Mouse (Mus musculus): ENCODE results near the gene Os9. TPM values are rescaled to one million over a fixed set of nuclear protein-coding genes. Genes with fewer than 3 reads are reported as not detected.
"Not testable (repeated sequence)": the region's sequence is repeated elsewhere in the genome, so short reads cannot be mapped to it uniquely, and the experiment has no call there.

Gene Os9
- total and polyA plus RNA-seq, 2 experiments from 2014 or later, result 114 to 126 TPM

DNA sequence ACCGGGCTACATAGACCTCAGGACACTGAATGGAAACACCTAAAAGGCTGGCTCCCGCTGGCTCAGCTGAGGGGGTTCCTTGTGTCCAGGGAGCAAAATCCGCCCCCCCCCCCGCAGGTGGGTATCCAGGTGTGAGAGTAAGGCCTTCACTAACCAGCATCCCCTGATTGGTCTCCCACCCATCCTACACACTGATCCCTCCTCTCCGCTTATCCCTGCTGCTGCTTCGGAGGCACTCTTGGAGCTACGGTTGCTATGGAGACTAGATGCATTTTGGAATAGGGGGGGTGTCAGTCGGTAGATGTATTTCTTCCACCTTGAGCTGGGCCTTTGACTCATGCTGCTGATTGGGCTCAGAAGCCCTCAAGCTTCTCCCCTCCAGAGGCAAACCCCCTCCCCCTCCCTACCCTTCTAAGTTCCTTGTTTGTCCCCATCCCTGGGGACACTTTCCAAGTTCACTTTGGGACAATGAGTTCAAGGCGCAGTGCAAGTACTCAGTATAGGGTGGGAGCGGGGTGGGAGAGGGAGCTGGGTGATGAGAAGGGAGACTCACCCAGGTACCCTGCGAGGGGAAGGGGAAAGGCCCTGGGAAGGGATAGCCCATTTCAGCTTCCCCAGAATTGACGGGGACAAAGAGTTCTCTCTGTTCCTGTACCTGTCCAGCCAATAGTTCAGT lies 42.8 kb downstream of the Os9 start:
- no peak; the same call in 1 of the 2 replicates for TF ChIP-seq CTCF (IDR thresholded peaks at IDR 0.05)
- Histone ChIP-seq H3K4me2 (ENCODE audit: low read depth, low read length, poor library complexity, severe bottlenecking) (peak overlapping the region; percentile 93), H3K27me3 (ENCODE audit: insufficient read depth, low read length) (no peaks in the 10 kb centered on the region), H3K9me3 (ENCODE audit: low read length) (no peaks in the 10 kb centered on the region), H3K27ac (ENCODE audit: low read depth, low read length) (peak overlapping the region; percentile 94), H3K4me3 (ENCODE audit: low read depth, low read length) (peak overlapping the region; percentile 83), H3K4me1 (ENCODE audit: insufficient read depth, low read length) (peaks cover 23% of the 10 kb centered on the region; the same call in 1 of the 2 replicates), H3K9ac (replicated peaks; ENCODE audit: low read length, poor library complexity, severe bottlenecking) (peak overlapping the region; percentile 95), H3K36me3 (ENCODE audit: insufficient read depth, low read length) (peaks cover 2% of the 10 kb centered on the region; the same call in 1 of the 2 replicates)
- DNase-seq (ENCODE audit: low spot score) (peak; percentile 77), ATAC-seq (ENCODE audit: low FRiP score) (peak; percentile 71)
- WGBS, result under 1% methylated on average over 12 of the region's 12 CpGs

DNA sequence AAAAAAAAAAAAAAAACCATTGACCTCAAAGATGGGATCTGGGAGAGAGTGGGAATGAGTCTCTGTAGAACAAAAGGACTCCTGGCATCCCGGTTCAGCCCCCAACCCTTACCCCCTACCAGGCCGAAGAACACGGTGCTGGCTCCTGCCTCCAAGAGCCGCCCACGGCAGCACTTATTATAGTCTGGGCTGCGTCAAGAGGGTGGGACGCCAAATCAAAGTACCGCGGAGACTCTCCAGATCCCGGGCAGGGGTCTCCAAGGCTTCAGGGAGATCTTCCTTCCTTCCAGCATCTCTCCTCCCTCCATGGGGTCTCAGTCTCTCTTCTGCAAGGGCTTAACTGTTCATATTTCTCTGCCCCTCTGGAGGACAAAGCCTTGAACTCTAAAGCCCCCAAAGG lies 43.4 kb downstream of the Os9 start:
- no peaks in the 10 kb centered on the region for H3K9me3 ChIP-seq (ENCODE audit: low read length)
- H3K4me1 ChIP-seq (ENCODE audit: insufficient read depth, low read length), result peaks cover 23% of the 10 kb centered on the region; the same call in 1 of the 2 replicates
- H3K36me3 ChIP-seq (ENCODE audit: insufficient read depth, low read length), result no peaks in the 10 kb centered on the region
- WGBS, result 9% methylated on average over 10 of the region's 10 CpGs
- ATAC-seq (ENCODE audit: low FRiP score), result no peak; the same call in 1 of the 2 replicates
- no peaks in the 10 kb centered on the region for H3K27me3 ChIP-seq (ENCODE audit: insufficient read depth, low read length)
- peak overlapping the region; percentile 83 for H3K4me3 ChIP-seq (ENCODE audit: low read depth, low read length)
- no peak for TF ChIP-seq CTCF (IDR thresholded peaks at IDR 0.05)
- H3K4me2 ChIP-seq (ENCODE audit: low read depth, low read length, poor library complexity, severe bottlenecking), result peak overlapping the region; percentile 93
- H3K27ac ChIP-seq (ENCODE audit: low read depth, low read length), result peak overlapping the region; percentile 94
- peak overlapping the region; percentile 95 for H3K9ac ChIP-seq (replicated peaks; ENCODE audit: low read length, poor library complexity, severe bottlenecking)
- no peak for DNase-seq (ENCODE audit: low spot score)

DNA sequence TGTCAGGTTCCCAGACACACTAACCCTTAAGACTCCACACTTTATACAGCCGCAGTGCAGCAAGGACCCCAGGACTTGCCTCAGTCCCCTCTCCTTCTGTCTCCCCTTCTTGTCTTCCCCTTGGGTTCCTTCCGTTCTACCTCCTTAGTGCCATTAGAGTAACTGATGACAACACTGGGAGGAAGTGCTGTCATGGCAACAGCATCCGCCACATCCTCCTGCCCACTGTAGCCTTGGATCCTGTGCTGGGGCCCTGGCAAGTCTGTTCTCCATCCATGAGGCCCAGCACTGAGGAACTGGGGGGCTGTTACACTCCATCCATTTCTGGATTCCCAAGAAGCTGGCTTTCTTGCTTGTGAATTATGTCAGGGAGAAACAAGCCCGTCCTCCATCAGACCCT lies 44.8 kb downstream of the Os9 start:
- Histone ChIP-seq H3K4me1 (ENCODE audit: insufficient read depth, low read length) (peaks cover 12% of the 10 kb centered on the region; the same call in 1 of the 2 replicates), H3K4me3 (ENCODE audit: low read depth, low read length) (no peak overlapping the region), H3K9ac (replicated peaks; ENCODE audit: low read length, poor library complexity, severe bottlenecking) (no peak overlapping the region), H3K27me3 (ENCODE audit: insufficient read depth, low read length) (no peaks in the 10 kb centered on the region), H3K36me3 (ENCODE audit: insufficient read depth, low read length) (no peaks in the 10 kb centered on the region), H3K9me3 (ENCODE audit: low read length) (no peaks in the 10 kb centered on the region), H3K4me2 (ENCODE audit: low read depth, low read length, poor library complexity, severe bottlenecking) (peak overlapping the region; percentile 93; the same call in 1 of the 2 replicates), H3K27ac (ENCODE audit: low read depth, low read length) (no peak overlapping the region)
- ATAC-seq (ENCODE audit: low FRiP score) (no peak), DNase-seq (ENCODE audit: low spot score) (no peak)
- no peak for TF ChIP-seq CTCF (IDR thresholded peaks at IDR 0.05)
- 42% methylated on average over 4 of the region's 4 CpGs for WGBS

DNA sequence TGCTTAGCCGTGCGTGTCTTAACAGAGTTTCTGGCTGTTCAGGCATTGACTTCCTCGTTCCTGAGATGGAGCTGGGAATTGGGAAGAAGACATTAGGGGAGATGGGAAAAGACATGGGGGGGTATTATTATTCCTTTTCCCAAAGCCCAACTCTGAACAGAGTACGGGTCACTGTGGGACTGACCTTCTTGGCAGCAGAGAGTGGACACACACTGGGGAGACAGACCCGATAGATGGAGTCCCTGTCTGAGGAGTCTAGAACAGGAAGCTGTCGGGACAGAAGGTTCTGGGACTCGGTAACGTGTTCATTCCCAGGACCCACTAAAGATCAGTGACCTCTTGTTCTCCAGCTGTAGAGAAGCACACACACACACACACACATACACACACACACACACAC lies 45.3 kb downstream of the Os9 start:
- peaks cover 8% of the 10 kb centered on the region; the same call in 1 of the 2 replicates for H3K4me1 ChIP-seq (ENCODE audit: insufficient read depth, low read length)
- H3K27ac ChIP-seq (ENCODE audit: low read depth, low read length), result no peak overlapping the region
- H3K9me3 ChIP-seq (ENCODE audit: low read length), result no peaks in the 10 kb centered on the region
- H3K27me3 ChIP-seq (ENCODE audit: insufficient read depth, low read length), result no peaks in the 10 kb centered on the region
- DNase-seq (ENCODE audit: low spot score), result no peak
- H3K4me2 ChIP-seq (ENCODE audit: low read depth, low read length, poor library complexity, severe bottlenecking), result no peak overlapping the region
- ATAC-seq (ENCODE audit: low FRiP score), result no peak
- no peak for TF ChIP-seq CTCF (IDR thresholded peaks at IDR 0.05)
- H3K9ac ChIP-seq (replicated peaks; ENCODE audit: low read length, poor library complexity, severe bottlenecking), result no peak overlapping the region
- WGBS, result 77% methylated on average over 8 of the region's 8 CpGs
- no peaks in the 10 kb centered on the region for H3K36me3 ChIP-seq (ENCODE audit: insufficient read depth, low read length)
- H3K4me3 ChIP-seq (ENCODE audit: low read depth, low read length), result no peak overlapping the region

DNA sequence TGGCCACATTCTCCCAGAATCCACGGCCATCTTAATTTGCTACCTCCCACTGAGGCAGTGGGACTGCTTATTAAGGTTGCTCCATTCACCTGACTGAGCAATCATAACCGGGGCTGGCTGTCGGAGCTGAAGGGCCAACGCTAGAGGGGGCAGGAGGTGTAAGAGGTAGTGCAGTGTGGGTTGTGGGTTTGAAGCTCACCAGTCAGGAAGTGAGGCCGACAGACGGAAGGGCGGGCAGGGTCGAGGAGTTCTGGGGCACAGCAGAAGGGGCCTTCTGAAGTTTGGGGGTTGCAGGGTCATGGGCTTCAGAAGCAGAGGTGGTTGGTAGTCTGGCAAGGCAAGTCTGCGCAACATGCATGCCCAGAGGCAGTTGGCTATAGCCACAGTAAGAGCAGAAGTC lies 45.9 kb downstream of the Os9 start, which contains the start of gene Agap2:
Gene Agap2, plus strand, starts transcription at position 205 of the 400 bp plus-strand sequence.
- H3K36me3 ChIP-seq (ENCODE audit: insufficient read depth, low read length), result no peaks in the 10 kb centered on the region
- no peaks in the 10 kb centered on the region for H3K27me3 ChIP-seq (ENCODE audit: insufficient read depth, low read length)
- no peak within 1 kb of the TSS for H3K27ac ChIP-seq (ENCODE audit: low read depth, low read length)
- H3K9ac ChIP-seq (replicated peaks; ENCODE audit: low read length, poor library complexity, severe bottlenecking), result no peak within 1 kb of the TSS
- DNase-seq (ENCODE audit: low spot score) (no peak), ATAC-seq (ENCODE audit: low FRiP score) (no peak)
- H3K4me1 ChIP-seq (ENCODE audit: insufficient read depth, low read length), result peaks cover 4% of the 10 kb centered on the region; the same call in 1 of the 2 replicates
- H3K9me3 ChIP-seq (ENCODE audit: low read length), result no peaks in the 10 kb centered on the region
- H3K4me2 ChIP-seq (ENCODE audit: low read depth, low read length, poor library complexity, severe bottlenecking), result peak within 1 kb of the TSS; percentile 93; the same call in 1 of the 2 replicates
- TF ChIP-seq CTCF (IDR thresholded peaks at IDR 0.05), result no peak
- 74% methylated on average over 9 of the region's 9 CpGs for WGBS
- no peak within 1 kb of the TSS for H3K4me3 ChIP-seq (ENCODE audit: low read depth, low read length)

DNA sequence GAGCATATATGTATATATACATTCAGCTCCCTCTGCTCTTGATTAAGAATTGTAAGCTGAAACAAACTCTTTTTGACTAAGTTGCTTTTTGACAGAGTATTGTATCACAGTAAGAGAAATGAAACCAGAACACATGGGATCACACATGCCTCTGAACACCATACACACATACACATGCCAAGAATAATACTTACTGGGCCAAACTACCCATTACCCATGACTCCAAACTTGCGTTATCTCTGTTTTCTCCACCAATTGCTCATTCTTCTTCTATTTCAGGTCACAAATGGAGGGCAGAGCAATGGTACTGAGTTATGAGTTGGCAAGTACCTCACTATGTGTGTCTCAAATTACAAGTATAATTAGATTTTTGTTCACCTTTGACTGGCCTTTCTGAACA lies 47.0 kb downstream of the Os9 start:
- no peak overlapping the region for H3K27ac ChIP-seq (ENCODE audit: low read depth, low read length)
- no peak overlapping the region for H3K4me3 ChIP-seq (ENCODE audit: low read depth, low read length)
- DNase-seq (ENCODE audit: low spot score) (no peak), ATAC-seq (ENCODE audit: low FRiP score) (no peak)
- no peak overlapping the region for H3K9ac ChIP-seq (replicated peaks; ENCODE audit: low read length, poor library complexity, severe bottlenecking)
- H3K27me3 ChIP-seq (ENCODE audit: insufficient read depth, low read length), result no peaks in the 10 kb centered on the region
- H3K36me3 ChIP-seq (ENCODE audit: insufficient read depth, low read length), result no peaks in the 10 kb centered on the region
- no peaks in the 10 kb centered on the region for H3K9me3 ChIP-seq (ENCODE audit: low read length)
- no peak for TF ChIP-seq CTCF (IDR thresholded peaks at IDR 0.05)
- H3K4me2 ChIP-seq (ENCODE audit: low read depth, low read length, poor library complexity, severe bottlenecking), result no peak overlapping the region
- 86% methylated on average over 1 of the region's 1 CpGs for WGBS
- peaks cover 4% of the 10 kb centered on the region; the same call in 1 of the 2 replicates for H3K4me1 ChIP-seq (ENCODE audit: insufficient read depth, low read length)

DNA sequence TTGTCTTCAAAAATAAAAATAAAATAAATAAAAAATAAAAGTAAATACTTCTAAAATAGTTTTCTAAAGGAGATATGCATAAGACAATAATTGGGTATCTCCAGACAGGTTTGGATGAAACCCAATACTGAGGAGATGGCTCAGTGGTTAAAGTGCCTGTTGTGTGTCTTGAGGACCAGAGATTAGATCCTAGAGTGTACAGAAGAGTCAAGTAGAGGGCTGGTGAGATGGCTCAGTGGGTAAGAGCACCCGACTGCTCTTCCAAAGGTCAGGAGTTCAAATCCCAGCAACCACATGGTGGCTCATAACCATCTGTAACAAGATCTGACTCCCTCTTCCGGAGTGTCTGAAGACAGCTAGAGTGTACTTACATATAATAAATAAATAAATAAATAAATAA lies 48.0 kb downstream of the Os9 start:
- not testable (repeated sequence) for H3K27me3 ChIP-seq (ENCODE audit: insufficient read depth, low read length); H3K4me3 ChIP-seq (ENCODE audit: low read depth, low read length); H3K36me3 ChIP-seq (ENCODE audit: insufficient read depth, low read length); H3K9ac ChIP-seq (replicated peaks; ENCODE audit: low read length, poor library complexity, severe bottlenecking); DNase-seq (ENCODE audit: low spot score); H3K9me3 ChIP-seq (ENCODE audit: low read length); ATAC-seq (ENCODE audit: low FRiP score); H3K4me1 ChIP-seq (ENCODE audit: insufficient read depth, low read length); H3K27ac ChIP-seq (ENCODE audit: low read depth, low read length); H3K4me2 ChIP-seq (ENCODE audit: low read depth, low read length, poor library complexity, severe bottlenecking)
- WGBS, result 75% methylated on average over 2 of the region's 2 CpGs
